Mouse (Mus musculus) layer of hippocampus, adult 2 months (tissue): ENCODE data around the gene Adamts13. TPM values are rescaled to one million over a fixed set of nuclear protein-coding genes. Genes with fewer than 3 reads are reported as not detected.
A peak's percentile ranks its signal among the peaks of the same experiment; 100 is the strongest.

Experiments used
- DNase-seq, 2 experiments: peaks; one replicate each; pipeline ENCODE4 v3.0.0; 2022; ENCODE audit warnings: low spot score in 2 of 2
- H3K27ac ChIP-seq: fragments of 200-600 bp; 2 replicates; pipeline ENCODE4 v1.8.1; 2022
- H3K4me3 ChIP-seq: fragments of 200-600 bp; 2 replicates; pipeline ENCODE4 v1.8.1; 2022; ENCODE audit warnings: mild to moderate bottlenecking
- CTCF ChIP-seq: fragments of 200-600 bp; conservative IDR thresholded peaks from 2 replicates; pipeline ENCODE4 v1.8.1; 2022; ENCODE audit warnings: antibody characterized with exemption, mild to moderate bottlenecking, moderate library complexity
- total RNA-seq, 2 experiments: library from RNA; stranded (reverse); gene quantifications; 2 replicates each; pipeline ENCODE4 v1.2.3; 2021

Gene Adamts13
- total RNA-seq, 2 experiments from 2014 or later, result 0.90 to 1.1 TPM

DNA sequence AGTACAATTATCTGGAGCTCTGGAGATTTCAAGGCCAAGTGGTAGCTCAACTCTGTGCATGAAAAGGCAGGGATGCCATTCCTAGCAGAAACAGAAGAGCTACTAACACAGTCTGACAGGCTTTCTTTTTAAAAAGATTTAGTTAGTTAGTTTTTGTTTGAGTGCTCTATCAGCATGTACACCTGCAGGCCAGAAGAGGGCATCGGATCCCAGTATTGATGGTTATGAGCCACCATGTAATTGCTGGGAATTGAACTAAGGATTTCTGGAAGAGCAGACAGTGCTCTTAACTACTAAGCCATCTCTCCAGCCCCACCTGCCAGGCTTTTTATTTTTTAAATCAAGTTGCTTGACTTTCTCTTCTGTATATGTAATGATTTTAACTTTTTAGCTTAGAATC lies 24.3 kb downstream of the Adamts13 start:
- Histone ChIP-seq H3K27ac (no peak overlapping the region), H3K4me3 (no peak overlapping the region)
- TF ChIP-seq CTCF, result peak; percentile 44
- DNase-seq, result no peak

GRCm38 (mm10) chr2:26997993-26998392 lies 24.8 kb downstream of the Adamts13 start:
- DNase-seq, result no peak
- H3K4me3 ChIP-seq, result no peak overlapping the region
- no peak for TF ChIP-seq CTCF
- H3K27ac ChIP-seq, result no peak overlapping the region

DNA sequence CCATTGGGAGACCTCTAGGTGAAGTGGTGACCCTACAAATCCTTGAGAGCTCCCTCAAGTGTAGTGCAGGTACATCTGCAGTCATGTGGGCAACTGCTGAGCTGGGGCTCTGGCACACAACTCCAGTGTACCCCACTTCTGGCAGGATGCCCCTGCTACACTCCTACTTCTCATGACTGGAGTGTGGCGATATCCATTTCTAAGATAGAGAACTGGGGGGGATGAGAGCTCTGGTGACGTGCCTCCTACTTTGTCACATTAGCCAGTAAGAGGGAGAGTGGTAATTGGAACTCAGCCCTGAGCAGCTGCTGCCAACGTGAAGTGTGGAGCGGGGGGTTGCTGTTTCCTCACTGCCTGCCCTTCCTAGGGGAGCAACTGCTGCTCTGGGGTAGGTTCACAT lies 33.0 kb downstream of the Adamts13 start:
- TF ChIP-seq CTCF, result no peak
- DNase-seq, result peak in 1 of 2 experiments; percentile 41
- H3K27ac ChIP-seq, result no peak overlapping the region
- H3K4me3 ChIP-seq, result no peak overlapping the region

DNA sequence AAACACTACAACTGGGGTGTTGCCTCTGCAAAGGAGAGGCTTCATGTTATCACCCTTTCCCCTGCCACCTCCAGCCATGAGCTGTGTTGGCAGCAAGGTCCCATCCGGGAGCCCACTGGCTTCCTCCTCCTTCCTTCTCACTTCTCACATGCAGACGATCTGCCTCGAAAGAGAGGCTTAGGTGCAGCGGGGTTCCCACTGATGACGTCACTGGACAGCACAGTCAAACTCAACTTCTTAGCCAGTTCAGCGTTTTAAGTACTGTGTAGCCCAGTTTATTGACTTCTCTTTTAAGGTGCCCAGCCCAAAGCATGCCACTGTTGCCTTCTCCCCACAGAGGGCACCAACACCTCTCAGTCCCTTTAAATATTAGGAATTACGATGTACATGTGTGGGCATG lies 34.5 kb downstream of the Adamts13 start:
- no peak overlapping the region for H3K4me3 ChIP-seq
- H3K27ac ChIP-seq, result no peak overlapping the region
- DNase-seq, result no peak
- no peak for TF ChIP-seq CTCF

DNA sequence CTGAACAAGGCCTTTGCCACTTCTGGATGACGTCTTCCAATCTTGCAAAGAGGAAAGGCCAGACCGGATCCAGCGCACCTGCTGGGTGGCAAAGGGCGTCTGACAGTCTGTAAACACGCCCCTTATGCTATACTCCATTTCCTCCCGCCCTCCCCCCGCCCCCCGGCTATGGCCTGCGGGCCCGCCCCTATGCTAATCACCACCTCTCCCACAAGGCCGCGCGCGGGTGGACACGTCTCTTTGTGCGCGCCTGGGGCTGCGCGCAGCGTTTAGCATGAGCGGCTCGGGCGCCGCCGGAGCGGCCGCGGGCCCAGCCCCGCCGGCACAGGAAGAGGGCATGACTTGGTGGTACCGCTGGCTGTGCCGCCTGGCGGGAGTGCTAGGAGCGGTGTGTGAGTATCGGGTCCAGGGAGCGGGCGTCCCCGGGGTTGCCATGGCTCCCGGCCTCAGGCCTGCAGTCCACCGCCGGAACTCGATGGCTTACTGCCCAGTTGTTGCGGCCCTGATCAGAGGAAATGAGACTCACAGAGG lies 36.6 kb downstream of the Adamts13 start, which contains the start of gene Cacfd1:
Gene Cacfd1 (plus strand): TSS at position 213 of the 531 bp plus-strand sequence.
- no peak for TF ChIP-seq CTCF
- peak; percentile 76 to 85 for DNase-seq
- Histone ChIP-seq H3K27ac (peak within 1 kb of the TSS; percentile 73), H3K4me3 (peak within 1 kb of the TSS; percentile 81)

DNA sequence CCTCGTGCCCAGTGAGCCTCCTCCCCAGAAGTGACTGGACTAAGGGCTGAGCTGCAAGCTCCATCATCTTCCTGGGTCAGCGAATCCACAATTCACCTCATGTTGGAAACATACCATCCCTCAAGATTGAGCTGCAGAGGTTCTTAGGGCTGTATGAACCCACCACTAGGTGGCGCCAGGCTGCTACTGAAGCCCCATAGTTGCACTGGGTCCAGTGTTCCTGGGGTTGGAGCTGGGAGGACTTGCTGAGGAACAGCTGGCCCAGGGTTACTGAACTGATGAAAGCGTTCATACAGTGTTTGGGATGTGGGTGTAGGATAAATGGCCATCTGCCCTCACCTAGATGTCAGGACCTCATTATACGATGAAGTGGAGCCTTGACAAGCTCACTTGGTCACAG lies 44.6 kb downstream of the Adamts13 start:
- peak; percentile 98 for TF ChIP-seq CTCF
- H3K27ac ChIP-seq, result no peak overlapping the region
- H3K4me3 ChIP-seq, result no peak overlapping the region
- peak; percentile 75 to 82 for DNase-seq

DNA sequence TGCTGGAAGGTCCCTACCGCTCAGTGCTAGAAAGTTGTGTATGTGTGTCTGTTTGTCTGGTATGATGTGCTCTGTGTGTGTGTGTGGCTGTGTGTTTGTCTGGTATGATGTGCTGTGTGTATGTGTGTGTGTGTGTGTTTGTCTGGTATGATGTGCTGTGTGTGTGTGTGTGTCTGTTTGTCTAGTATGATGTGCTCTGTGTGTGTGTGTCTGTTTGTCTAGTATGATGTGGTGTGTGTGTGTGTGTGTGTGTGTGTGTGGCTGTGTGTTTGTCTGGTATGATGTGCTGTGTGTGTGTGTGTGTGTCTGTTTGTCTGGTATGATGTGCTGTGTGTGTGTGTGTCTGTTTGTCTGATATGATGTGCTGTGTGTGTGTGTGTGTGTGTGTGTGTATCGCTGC lies 46.3 kb downstream of the Adamts13 start:
- no peak overlapping the region for H3K4me3 ChIP-seq
- H3K27ac ChIP-seq, result no peak overlapping the region
- DNase-seq, result no peak
- no peak for TF ChIP-seq CTCF

DNA sequence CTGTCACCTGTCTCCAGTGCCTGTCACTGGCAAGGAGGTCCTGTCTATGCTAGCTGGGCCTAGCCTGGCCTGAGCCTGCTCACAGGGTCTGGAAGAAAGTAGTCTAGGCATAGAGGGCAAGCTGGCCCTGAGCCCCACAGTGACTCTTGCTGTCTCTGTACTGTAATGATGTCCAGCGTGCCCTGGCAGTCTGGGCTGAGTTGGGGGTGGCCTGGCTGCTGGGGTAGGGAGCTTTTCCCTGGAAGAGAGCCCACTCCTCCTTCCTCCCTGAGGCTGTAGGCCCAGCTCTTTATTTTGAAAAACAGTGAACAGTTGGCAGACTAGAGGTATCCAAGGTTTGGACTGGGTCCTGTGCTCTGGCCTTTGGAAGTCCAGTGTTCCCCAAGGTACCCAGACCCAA lies 47.9 kb downstream of the Adamts13 start:
- Histone ChIP-seq H3K27ac (no peak overlapping the region; the same call in 1 of the 2 replicates), H3K4me3 (no peak overlapping the region)
- DNase-seq, result no peak
- no peak for TF ChIP-seq CTCF

DNA sequence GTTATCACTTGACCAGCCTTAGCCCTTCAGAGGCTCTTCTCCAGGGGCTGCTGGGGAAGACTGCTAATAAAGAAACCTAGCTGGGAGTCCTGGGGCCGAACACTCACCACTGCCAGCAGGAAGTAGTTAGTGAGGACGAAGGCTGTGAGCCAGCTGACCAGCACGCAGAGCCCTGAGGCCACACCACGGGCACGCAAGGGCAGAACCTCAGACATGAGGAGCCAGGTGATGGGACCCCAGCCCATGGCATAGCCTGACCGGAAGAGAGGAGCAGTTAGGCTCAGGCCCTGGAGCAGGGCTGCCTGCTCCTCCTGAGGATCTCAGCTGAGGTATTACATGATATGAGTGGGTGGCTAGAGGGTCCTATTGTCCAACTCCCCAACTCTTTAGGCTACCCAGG lies 49.4 kb downstream of the Adamts13 start:
- DNase-seq, result no peak
- Histone ChIP-seq H3K4me3 (no peak overlapping the region), H3K27ac (peak overlapping the region; percentile 43; the same call in 1 of the 2 replicates)
- no peak for TF ChIP-seq CTCF

DNA sequence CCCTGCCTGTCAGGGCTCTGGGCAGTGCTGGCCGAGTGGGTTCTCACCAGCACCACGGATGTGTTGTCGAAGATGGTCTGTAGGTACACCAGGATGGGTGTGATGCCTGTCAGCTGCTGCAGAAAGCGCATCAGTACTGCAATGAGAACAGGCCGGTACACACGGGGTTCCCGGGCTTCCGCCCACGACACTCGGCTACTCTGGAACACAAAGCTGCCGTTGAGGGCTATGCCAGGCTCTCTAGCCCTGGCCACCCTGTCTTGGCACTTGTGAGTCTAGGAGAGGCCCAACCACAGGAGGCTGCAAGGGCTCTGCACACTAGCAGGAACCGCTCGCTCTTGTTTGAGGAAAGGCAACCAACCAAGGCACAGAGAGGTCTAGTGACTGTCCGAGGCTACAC lies 50.9 kb downstream of the Adamts13 start:
- H3K27ac ChIP-seq, result peak overlapping the region; percentile 56
- TF ChIP-seq CTCF, result no peak
- no peak for DNase-seq
- H3K4me3 ChIP-seq, result no peak overlapping the region

DNA sequence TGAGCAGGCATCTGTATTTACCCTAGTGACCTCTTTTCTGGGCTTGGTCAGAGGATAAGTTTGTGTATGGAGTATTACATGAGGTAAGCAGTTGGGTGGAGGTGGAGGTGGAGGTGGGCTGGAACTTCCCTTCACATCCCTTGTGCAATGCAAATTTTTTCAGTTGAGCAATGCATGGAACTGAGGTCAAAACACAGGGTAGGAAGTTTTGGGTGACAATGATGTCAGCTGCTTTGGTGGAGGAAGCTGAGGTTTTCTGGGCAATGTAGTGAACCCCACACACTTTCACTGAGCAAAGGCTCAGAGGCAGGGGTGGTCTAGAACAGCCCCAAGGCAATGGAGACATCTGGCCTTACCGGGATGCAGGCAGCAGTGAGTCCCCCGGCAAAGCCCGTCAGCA lies 52.3 kb downstream of the Adamts13 start:
- no peak for TF ChIP-seq CTCF
- Histone ChIP-seq H3K27ac (no peak overlapping the region), H3K4me3 (no peak overlapping the region)
- no peak for DNase-seq

DNA sequence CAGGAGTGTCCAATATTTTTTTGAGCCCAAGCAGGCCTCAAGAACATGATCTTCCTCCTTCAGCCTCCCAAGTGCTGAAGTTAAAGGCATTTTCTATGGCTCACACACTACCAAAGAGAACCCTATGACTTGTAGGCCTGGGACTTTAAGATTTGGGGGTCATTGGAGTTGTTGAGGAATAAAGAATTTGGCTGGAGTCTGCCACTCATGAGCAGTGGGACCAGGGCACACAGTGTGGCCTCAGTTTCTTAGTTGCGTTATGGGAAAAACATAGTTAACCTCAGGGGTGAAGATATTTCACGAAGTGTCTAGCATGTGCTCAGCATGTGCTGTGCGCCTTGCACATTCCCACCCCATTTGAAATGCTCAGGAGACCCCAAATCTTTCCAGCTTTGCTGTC lies 53.1 kb downstream of the Adamts13 start:
- peak overlapping the region; percentile 91; the same call in 1 of the 2 replicates for H3K27ac ChIP-seq
- TF ChIP-seq CTCF, result no peak
- peak overlapping the region; percentile 73 for H3K4me3 ChIP-seq
- no peak for DNase-seq

GRCm38 (mm10) chr2:27026857-27027617 lies 53.8 kb downstream of the Adamts13 start:
- peak overlapping the region; percentile 73 for H3K4me3 ChIP-seq
- TF ChIP-seq CTCF, result no peak
- DNase-seq, result no peak
- H3K27ac ChIP-seq, result peak overlapping the region; percentile 91
